Mouse (Mus musculus) brain, adult 2 months (tissue): ENCODE results near the gene Samd4.

ENCODE experiments used
- DNase-seq: peaks from one replicate; pipeline ENCODE4 v3.0.0; 2011; ENCODE audit warnings: low read depth, low spot score

Samd4 gene

GRCm38 (mm10) chr14:46955109-46955508 is 72.5 kb downstream of the Samd4 start:
- no peak for DNase-seq

- DNase-seq: no peak
Observed at GRCm38 (mm10) chr14:46955574-46956043, 73.0 kb downstream of the Samd4 start.

- DNase-seq: no peak
Observed at GRCm38 (mm10) chr14:46956121-46956520, 73.5 kb downstream of the Samd4 start.

GRCm38 (mm10) chr14:46959166-46959721 is 76.6 kb downstream of the Samd4 start:
- no peak for DNase-seq

- DNase-seq: no peak
Observed at GRCm38 (mm10) chr14:46959831-46960230, 77.2 kb downstream of the Samd4 start.

- DNase-seq: no peak
Observed at GRCm38 (mm10) chr14:46962832-46963231, 80.2 kb downstream of the Samd4 start.

GRCm38 (mm10) chr14:46964074-46964872 is 81.6 kb downstream of the Samd4 start:
- DNase-seq: no peak

GRCm38 (mm10) chr14:46966206-46966605 is 83.6 kb downstream of the Samd4 start:
- DNase-seq: no peak

GRCm38 (mm10) chr14:46968046-46968445 is 85.4 kb downstream of the Samd4 start:
- no peak for DNase-seq

GRCm38 (mm10) chr14:46970673-46971072 is 88.0 kb downstream of the Samd4 start:
- peak; percentile 79 for DNase-seq

- no peak for DNase-seq
Observed at GRCm38 (mm10) chr14:46971802-46972201, 89.1 kb downstream of the Samd4 start.

GRCm38 (mm10) chr14:46974874-46975273 is 92.2 kb downstream of the Samd4 start:
- DNase-seq: peak; percentile 37

- DNase-seq: no peak
Observed at GRCm38 (mm10) chr14:46975969-46976368, 93.3 kb downstream of the Samd4 start.

- no peak for DNase-seq
Observed at GRCm38 (mm10) chr14:46976712-46977111, 94.1 kb downstream of the Samd4 start.

- DNase-seq: peak; percentile 59
Observed at GRCm38 (mm10) chr14:46977660-46978059, 95.0 kb downstream of the Samd4 start.

- no peak for DNase-seq
Observed at GRCm38 (mm10) chr14:46979172-46979571, 96.5 kb downstream of the Samd4 start.

- DNase-seq: peak; percentile 87
Observed at GRCm38 (mm10) chr14:46980736-46981438, 98.2 kb downstream of the Samd4 start.

GRCm38 (mm10) chr14:46982106-46982505 is 99.5 kb downstream of the Samd4 start:
- no peak for DNase-seq

- DNase-seq: no peak
Observed at GRCm38 (mm10) chr14:46984542-46985125, 102.0 kb downstream of the Samd4 start.

GRCm38 (mm10) chr14:46989694-46990093 is 107.0 kb downstream of the Samd4 start:
- peak; percentile 90 for DNase-seq

GRCm38 (mm10) chr14:46990450-46990849 is 107.8 kb downstream of the Samd4 start:
- DNase-seq: no peak

GRCm38 (mm10) chr14:46994704-46995103 is 112.0 kb downstream of the Samd4 start:
- DNase-seq: no peak
